Mouse (Mus musculus) hindbrain, embryonic 14.5 days (tissue): ENCODE measurements around the gene Otop2. TPM values are rescaled to one million over a fixed set of nuclear protein-coding genes. Genes with fewer than 3 reads are reported as not detected.

Source experiments
- ATAC-seq: fragments of 200-750 bp; cut with Nextera tagmentation; 2 replicates; pipeline ENCODE4 v1.8.0; 2017; ENCODE audit warnings: moderate number of reproducible peaks, mild to moderate bottlenecking, moderate TSS enrichment, moderate library complexity; ENCODE audit not compliant: low FRiP score
- DNase-seq: peaks from one replicate; pipeline ENCODE4 v3.0.0-alpha.2; 2015; ENCODE audit warnings: low spot score
- H3K27ac ChIP-seq: fragments of 300-500 bp; sonication (generic); 2 replicates; pipeline ENCODE4 v1.5.1; 2014; ENCODE audit warnings: mild to moderate bottlenecking, moderate library complexity
- H3K27me3 ChIP-seq: fragments of 300-500 bp; sonication (generic); 2 replicates; pipeline ENCODE4 v1.6.1; 2014; ENCODE audit warnings: mild to moderate bottlenecking, low read length, mixed read lengths; ENCODE audit not compliant: control insufficient read depth, insufficient read depth
- H3K36me3 ChIP-seq: fragments of 300-500 bp; sonication (generic); replicated peaks from 2 replicates; pipeline ENCODE4 v1.6.1; 2014; ENCODE audit not compliant: control insufficient read depth, insufficient read depth
- H3K4me1 ChIP-seq: fragments of 300-500 bp; sonication (generic); replicated peaks from 2 replicates; pipeline ENCODE4 v1.6.1; 2014; ENCODE audit warnings: antibody characterized with exemption, low read length, mixed read lengths; ENCODE audit not compliant: control insufficient read depth, insufficient read depth
- H3K4me2 ChIP-seq: fragments of 300-500 bp; sonication (generic); replicated peaks from 2 replicates; pipeline ENCODE4 v1.6.1; 2014; ENCODE audit warnings: mild to moderate bottlenecking, moderate library complexity
- H3K4me3 ChIP-seq: fragments of 300-500 bp; sonication (generic); replicated peaks from 2 replicates; pipeline ENCODE4 v1.5.1; 2014; ENCODE audit warnings: mild to moderate bottlenecking, low read length
- H3K9ac ChIP-seq: fragments of 300-500 bp; sonication (generic); 2 replicates; pipeline ENCODE4 v1.6.1; 2014
- H3K9me3 ChIP-seq: fragments of 300-500 bp; sonication (generic); 2 replicates; pipeline ENCODE4 v1.6.1; 2016; ENCODE audit warnings: low read length; ENCODE audit not compliant: control insufficient read depth
- WGBS: fragments of 180-500 bp; shearing (Covaris S2); extraction: QIAGEN DNeasy Blood & Tissue Kit; methylation state at CpG from one replicate; pipeline ENCODE4 v1.1.7; 2014; 5-methylcytosine and 5-hydroxymethylcytosine counted together
- polyA plus RNA-seq: library from polyadenylated mRNA; unstranded; fragments of >200 nt; fragmentation: Nextera tagmentation; extraction: Ambion mirVana; gene quantifications from 2 replicates; pipeline ENCODE4 v1.2.1, GENCODE M21; 2014

The Otop2 gene
- polyA plus RNA-seq, 1 experiment from 2014 or later: 0.08 TPM

DNA sequence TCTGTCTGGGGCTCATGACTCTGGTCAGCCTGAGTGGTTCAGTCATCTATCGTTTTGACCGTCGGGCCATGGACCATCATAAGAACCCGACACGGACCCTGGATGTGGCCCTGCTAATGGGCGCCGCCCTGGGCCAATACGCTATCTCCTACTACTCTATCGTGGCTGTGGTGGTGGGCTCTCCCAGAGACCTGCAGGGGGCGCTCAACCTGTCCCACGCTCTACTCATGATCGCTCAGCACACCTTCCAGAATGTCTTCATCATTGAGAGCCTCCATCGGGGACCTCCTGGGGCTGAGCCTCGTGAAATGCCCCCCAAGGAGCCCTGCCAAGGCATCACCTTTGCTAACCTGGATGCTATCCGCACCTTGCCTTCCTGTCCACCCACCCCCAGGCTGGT is 22.4 kb downstream of the Otop2 start:
- 67% methylated on average over 15 of the region's 15 CpGs for WGBS
- no peak for DNase-seq
- Histone ChIP-seq H3K4me1 (peaks cover 4% of the 10 kb centered on the region), H3K4me2 (no peak overlapping the region), H3K27ac (no peak overlapping the region), H3K4me3 (no peak overlapping the region), H3K36me3 (no peaks in the 10 kb centered on the region), H3K9me3 (no peaks in the 10 kb centered on the region), H3K9ac (no peak overlapping the region), H3K27me3 (peaks cover 18% of the 10 kb centered on the region)
- no peak for ATAC-seq

DNA sequence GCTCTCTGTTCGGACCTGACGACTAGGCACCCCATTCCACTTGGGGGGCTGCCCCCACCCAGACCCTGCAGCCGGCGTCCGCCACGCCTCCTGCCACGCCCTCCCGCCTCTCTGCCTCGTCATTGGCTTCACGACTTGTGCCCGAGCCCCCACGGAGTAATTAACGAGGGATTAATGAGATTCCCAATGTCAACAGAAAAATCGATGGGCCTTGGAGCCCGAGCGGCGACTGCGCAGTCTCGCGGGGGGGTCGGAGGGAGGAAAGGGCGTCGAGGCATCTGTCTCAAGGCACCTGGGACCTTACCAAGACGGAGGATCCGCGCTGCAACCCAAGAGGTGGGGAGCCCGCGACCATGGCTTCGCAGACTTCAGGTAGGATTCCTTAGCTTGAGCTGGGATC is 27.6 kb downstream of the Otop2 start, which contains the start of gene Otop3:
Gene Otop3 (plus strand): TSS at position 201 of the 400 bp plus-strand sequence.
- Histone ChIP-seq H3K4me1 (peaks cover 9% of the 10 kb centered on the region), H3K27me3 (peaks cover 40% of the 10 kb centered on the region), H3K27ac (no peak within 1 kb of the TSS), H3K4me3 (peak within 1 kb of the TSS; percentile 26), H3K9ac (peak within 1 kb of the TSS; percentile 28; the same call in 1 of the 2 replicates), H3K4me2 (peak within 1 kb of the TSS; percentile 66), H3K36me3 (no peaks in the 10 kb centered on the region), H3K9me3 (no peaks in the 10 kb centered on the region)
- 3% methylated on average over 29 of the region's 29 CpGs for WGBS
- ATAC-seq: no peak
- no peak for DNase-seq

DNA sequence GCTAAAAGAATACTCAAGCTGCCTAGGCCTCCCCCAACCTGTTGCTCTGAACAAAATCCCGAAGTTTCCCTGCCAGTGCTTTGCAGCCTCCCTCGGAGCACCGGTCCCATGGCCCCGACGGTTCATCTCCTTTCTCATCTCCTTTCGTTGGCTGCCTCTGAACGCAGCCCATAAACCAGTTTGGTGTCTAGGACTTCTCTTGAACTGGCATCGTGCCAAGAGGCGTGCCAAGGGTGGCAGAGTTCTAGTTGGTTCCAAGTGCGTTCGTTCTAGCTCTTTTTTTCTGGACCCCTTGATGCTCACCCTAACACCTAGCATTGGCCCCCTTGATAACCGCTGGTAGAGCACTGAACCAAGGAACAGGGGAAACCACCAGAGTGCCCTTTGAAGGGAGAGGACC is 28.3 kb downstream of the Otop2 start:
- no peak overlapping the region for H3K9ac ChIP-seq
- no peak overlapping the region for H3K4me3 ChIP-seq
- peaks cover 9% of the 10 kb centered on the region for H3K4me1 ChIP-seq
- H3K27ac ChIP-seq: no peak overlapping the region
- H3K27me3 ChIP-seq: peaks cover 40% of the 10 kb centered on the region
- H3K36me3 ChIP-seq: no peaks in the 10 kb centered on the region
- WGBS: 64% methylated on average over 12 of the region's 12 CpGs
- H3K9me3 ChIP-seq: no peaks in the 10 kb centered on the region
- H3K4me2 ChIP-seq: peak overlapping the region; percentile 66
- ATAC-seq: no peak
- no peak for DNase-seq

DNA sequence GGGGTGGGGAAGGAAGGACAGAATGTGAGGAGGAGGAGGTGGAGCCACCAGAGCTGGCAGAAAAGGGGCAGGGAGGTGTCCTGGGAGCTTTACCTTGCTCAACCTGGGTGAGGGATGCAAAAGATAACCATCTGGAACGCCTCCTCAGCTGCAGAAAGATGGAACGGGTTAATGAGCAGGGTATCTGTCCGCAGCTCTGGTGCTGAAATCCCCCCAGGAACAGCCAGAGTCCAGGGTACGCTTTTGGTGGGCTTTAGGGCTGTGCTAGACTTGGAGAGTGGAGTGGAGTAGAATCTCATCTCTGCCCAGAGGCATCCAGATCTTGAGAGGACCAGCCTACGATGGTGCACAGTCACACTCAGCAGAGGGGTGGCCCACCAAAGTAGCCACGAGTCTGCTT is 29.2 kb downstream of the Otop2 start:
- no peak overlapping the region for H3K4me3 ChIP-seq
- peaks cover 40% of the 10 kb centered on the region for H3K27me3 ChIP-seq
- H3K4me2 ChIP-seq: no peak overlapping the region
- WGBS: 27% methylated on average over 6 of the region's 6 CpGs
- peaks cover 9% of the 10 kb centered on the region for H3K4me1 ChIP-seq
- DNase-seq (no peak), ATAC-seq (no peak)
- H3K27ac ChIP-seq: no peak overlapping the region
- H3K9me3 ChIP-seq: no peaks in the 10 kb centered on the region
- no peaks in the 10 kb centered on the region for H3K36me3 ChIP-seq
- H3K9ac ChIP-seq: no peak overlapping the region

DNA sequence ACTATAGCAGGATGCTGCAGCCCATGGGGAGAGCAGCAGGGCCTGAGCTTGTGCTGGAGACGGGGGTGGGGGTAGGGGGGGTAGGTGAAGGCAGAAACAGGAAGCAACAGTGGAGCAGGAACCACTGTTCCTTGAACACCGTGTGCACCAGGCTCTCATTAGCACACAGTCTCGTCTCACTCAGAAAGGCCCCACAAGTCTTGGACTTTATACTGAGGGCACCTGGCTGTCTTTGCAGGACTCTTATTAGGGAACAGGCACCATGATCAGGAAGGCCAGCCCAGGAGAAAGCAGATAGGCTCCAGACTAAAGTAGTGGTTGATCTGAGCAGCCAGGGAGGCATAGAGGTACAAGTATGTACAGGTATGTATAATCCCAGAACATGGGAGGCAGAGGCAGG is 30.4 kb downstream of the Otop2 start:
- Histone ChIP-seq H3K27me3 (peaks cover 40% of the 10 kb centered on the region), H3K4me3 (no peak overlapping the region), H3K4me1 (peaks cover 9% of the 10 kb centered on the region), H3K9ac (no peak overlapping the region), H3K4me2 (no peak overlapping the region), H3K36me3 (no peaks in the 10 kb centered on the region), H3K27ac (no peak overlapping the region), H3K9me3 (no peaks in the 10 kb centered on the region)
- 67% methylated on average over 3 of the region's 3 CpGs for WGBS
- DNase-seq (no peak), ATAC-seq (no peak)

DNA sequence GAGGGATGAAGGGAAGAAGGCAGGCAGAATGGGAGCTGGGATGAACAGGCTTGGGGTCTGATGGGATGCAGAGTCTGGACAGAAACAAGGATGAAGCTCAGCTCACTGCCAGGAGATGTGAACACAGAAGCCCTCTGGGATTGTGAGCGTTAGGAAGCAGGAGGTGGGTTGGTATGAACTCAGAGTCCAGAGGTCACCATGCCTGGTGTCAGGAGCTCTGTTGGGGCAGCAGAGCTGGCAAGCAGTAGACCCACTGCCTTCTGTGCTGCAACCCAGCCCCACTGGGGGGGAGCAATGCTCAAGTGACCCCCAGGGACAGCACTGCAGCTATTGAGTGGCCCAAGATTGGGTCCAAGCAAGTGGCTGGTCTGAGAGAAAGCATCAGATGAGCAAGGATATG is 30.9 kb downstream of the Otop2 start:
- WGBS: 65% methylated on average over 1 of the region's 1 CpGs
- H3K4me1 ChIP-seq: peaks cover 9% of the 10 kb centered on the region
- no peak for ATAC-seq

DNA sequence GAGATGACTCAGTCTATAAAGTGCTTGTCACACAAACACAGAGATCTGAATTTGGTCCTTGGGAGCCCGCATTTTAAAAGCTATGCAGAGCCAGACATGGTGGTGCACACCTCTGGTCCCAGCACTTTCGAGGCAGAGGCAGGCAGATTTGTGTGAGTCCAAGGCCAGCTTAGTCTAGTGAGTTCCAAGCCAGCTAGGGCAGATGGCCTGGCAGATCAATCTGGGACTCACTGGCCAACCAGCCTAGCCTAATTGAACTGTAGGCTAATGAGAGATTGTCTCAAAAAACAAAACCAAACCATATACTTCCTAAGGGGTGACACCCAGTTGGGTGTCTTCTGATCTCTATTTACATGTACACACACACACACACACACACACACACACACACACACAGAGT is 34.3 kb downstream of the Otop2 start:
- Histone ChIP-seq H3K9ac (no peak overlapping the region), H3K27me3 (peaks cover 25% of the 10 kb centered on the region), H3K4me1 (no peaks in the 10 kb centered on the region), H3K4me2 (no peak overlapping the region), H3K9me3 (no peaks in the 10 kb centered on the region), H3K36me3 (no peaks in the 10 kb centered on the region), H3K27ac (no peak overlapping the region), H3K4me3 (no peak overlapping the region)
- 86% methylated on average over 2 of the region's 2 CpGs for WGBS
- DNase-seq (no peak), ATAC-seq (no peak)

More for the DNA sequence above, 30.9 kb downstream of the Otop2 start:
- Histone ChIP-seq H3K4me2 (no peak overlapping the region), H3K9ac (no peak overlapping the region), H3K36me3 (no peaks in the 10 kb centered on the region), H3K27ac (no peak overlapping the region), H3K4me3 (no peak overlapping the region), H3K9me3 (no peaks in the 10 kb centered on the region), H3K27me3 (peaks cover 40% of the 10 kb centered on the region)
- no peak for DNase-seq

DNA sequence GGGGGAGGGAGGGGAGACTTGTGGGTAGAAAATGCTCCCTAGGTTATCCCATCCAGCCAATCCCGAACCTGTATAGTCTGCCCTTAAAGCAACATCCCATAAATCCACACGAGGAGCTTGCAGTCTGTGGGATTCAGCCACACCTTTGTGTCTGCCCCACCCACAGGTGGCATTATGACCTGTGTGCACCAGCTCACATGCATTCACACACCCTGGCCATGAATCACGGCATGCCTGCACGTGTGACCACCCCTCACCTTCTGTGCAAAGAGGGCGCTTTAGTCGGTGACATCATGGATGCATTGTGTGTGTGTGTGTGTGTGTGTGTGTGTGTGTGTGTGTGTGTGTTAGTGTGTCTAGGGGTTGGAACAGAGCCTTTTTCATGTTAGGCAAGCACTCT is 34.9 kb downstream of the Otop2 start:
- DNase-seq (no peak), ATAC-seq (no peak)
- H3K9ac ChIP-seq: no peak overlapping the region
- no peak overlapping the region for H3K4me2 ChIP-seq
- H3K4me3 ChIP-seq: no peak overlapping the region
- H3K36me3 ChIP-seq: no peaks in the 10 kb centered on the region
- peaks cover 19% of the 10 kb centered on the region for H3K27me3 ChIP-seq
- H3K27ac ChIP-seq: no peak overlapping the region
- H3K4me1 ChIP-seq: no peaks in the 10 kb centered on the region
- H3K9me3 ChIP-seq: no peaks in the 10 kb centered on the region
- 72% methylated on average over 6 of the region's 6 CpGs for WGBS

DNA sequence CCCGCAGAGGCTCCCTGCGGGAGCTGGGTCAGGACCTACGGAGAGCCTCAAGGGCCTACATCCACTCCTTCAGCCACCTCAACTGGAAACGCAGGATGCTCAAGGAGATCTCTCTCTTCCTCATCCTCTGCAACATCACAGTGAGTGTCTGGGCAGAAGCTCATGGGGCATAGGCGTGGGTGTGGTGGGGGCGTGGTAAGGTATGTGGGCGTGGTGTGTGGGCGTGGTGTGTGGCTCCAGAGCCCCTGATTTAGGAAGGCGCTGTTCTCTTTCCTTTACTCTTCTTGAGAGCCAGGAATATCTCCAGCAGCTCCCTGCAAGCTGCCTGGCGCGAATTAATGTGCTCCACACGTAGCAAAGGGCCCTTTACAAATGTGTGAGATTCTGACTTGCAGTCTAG is 38.0 kb downstream of the Otop2 start:
- no peak overlapping the region for H3K9ac ChIP-seq
- no peaks in the 10 kb centered on the region for H3K9me3 ChIP-seq
- 0 out of 2 replicates have a peak, but pooled peaks cover 11% of the 10 kb centered on the region for H3K27me3 ChIP-seq
- WGBS: 15% methylated on average over 12 of the region's 12 CpGs
- no peak for ATAC-seq
- H3K4me1 ChIP-seq: no peaks in the 10 kb centered on the region
- H3K4me2 ChIP-seq: no peak overlapping the region
- H3K36me3 ChIP-seq: peaks cover 18% of the 10 kb centered on the region
- no peak overlapping the region for H3K27ac ChIP-seq
- DNase-seq: no peak
- H3K4me3 ChIP-seq: no peak overlapping the region

DNA sequence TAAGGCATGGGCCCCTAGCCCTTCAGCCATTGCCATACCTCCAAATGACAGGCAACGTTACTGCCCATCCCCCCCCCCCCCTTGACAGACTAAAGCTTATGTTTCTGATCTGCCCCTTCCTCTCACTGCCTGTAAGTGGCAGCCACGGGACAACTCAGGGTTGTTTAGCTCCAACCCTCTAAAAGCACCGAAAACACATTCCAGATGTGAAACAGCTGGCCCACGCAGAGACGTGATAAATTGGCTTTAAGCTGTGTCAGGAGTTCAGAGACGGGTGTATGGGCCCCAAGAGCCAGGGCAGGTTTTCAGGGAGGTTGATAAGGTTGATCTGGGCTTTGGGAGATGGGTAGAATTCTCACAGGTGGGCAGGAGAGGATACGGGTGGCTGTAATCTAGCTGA is 38.6 kb downstream of the Otop2 start:
- DNase-seq: no peak
- peaks cover 21% of the 10 kb centered on the region for H3K36me3 ChIP-seq
- H3K9me3 ChIP-seq: no peaks in the 10 kb centered on the region
- no peak overlapping the region for H3K4me2 ChIP-seq
- no peaks in the 10 kb centered on the region for H3K4me1 ChIP-seq
- no peak overlapping the region for H3K27ac ChIP-seq
- 52% methylated on average over 7 of the region's 7 CpGs for WGBS
- H3K4me3 ChIP-seq: no peak overlapping the region
- no peak overlapping the region for H3K9ac ChIP-seq
- no peak for ATAC-seq
- H3K27me3 ChIP-seq: 0 out of 2 replicates have a peak, but pooled peaks cover 11% of the 10 kb centered on the region
